Mouse (Mus musculus) urinary bladder, adult 18-20 months (tissue): ENCODE results near the gene Olfr198.
"Not testable (repeated sequence)": the region's sequence is repeated elsewhere in the genome, so short reads cannot be mapped to it uniquely, and the experiment has no call there.

Experiments
- DNase-seq, 2 experiments: peaks; one replicate each; pipeline ENCODE4 v3.0.0; 2022; ENCODE audit warnings: low spot score in 2 of 2, mixed read lengths in 2 of 2

Olfr198 gene

DNA sequence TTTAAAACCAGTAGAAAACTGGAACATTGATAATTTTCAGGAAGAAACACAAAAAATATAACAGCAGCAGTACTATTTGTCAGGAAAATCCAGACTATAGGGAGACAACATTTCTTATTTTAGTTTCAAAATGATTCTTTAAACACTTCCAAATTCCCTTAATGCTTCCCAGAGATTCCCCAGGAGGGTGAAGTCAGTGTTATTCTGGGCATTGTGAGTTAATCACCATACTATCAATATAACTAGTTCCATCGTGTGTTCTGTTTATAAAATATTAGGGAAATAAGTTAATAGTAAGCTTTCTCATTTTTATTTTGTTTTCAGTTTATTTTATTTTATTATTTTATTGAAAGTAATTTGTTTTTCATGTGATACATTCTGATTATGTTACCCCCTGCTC, at the start of gene Olfr198:
Gene Olfr198, minus strand, starts transcription at position 101 of the 400 bp plus-strand sequence.
- not testable (repeated sequence) for DNase-seq

DNA sequence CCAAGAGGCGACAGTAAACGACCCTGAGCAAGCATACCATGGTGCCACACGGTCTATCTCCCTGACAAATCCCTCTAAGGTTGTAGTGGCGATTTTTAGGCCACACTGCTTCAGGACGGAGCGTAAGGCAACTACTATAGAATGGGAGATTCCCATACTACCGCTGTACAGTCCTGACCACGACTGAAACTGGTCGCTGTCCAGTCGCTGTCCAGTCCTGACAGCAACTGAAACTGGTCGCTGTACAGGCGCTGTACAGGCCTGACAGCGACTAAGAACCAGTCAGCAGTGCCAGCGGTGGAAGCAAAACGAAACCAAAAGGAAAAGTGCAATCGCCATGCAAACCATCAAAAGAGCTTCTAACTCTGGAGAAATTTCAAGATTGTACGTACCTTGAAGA, 46.4 kb upstream of the Olfr198 start:
- no peak for DNase-seq

- DNase-seq = not testable (repeated sequence)
These were observed 16.3 kb upstream of the Olfr198 start, which contains the start of gene Olfr199 for GRCm38 (mm10) chr16:59219667-59220066. Gene Olfr199 (minus strand): TSS chr16:59219767.

- DNase-seq = not testable (repeated sequence)
These were observed 14.5 kb upstream of the Olfr198 start for GRCm38 (mm10) chr16:59217861-59218260.

DNA sequence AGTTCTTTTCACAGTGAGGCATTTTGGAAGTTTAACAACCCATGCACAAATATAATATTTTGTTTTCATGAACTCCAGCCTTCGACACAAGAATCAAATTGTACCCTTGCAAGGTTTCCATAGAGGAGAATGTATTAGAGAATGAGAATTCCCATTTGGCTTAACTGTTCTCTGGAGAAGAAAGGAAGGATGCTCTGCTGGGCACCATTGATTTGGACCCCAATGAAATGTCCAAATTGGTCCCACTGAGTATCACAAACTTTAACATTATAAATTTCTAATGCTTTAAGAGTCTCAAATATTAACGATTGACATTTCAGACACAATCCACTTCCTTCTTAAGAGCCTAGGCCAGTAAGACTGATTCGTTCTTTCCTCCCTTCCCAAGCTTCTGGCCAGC, 33.0 kb downstream of the Olfr198 start, which contains the start of gene Olfr196:
Gene Olfr196, minus strand, starts transcription at position 101 of the 400 bp plus-strand sequence.
- no peak for DNase-seq

GRCm38 (mm10) chr16:59151996-59152395, 51.3 kb downstream of the Olfr198 start:
- no peak for DNase-seq
